Mouse (Mus musculus) midbrain, embryonic 11.5 days (tissue): ENCODE results near the gene Zbp1. TPM values are rescaled to one million over a fixed set of nuclear protein-coding genes. Genes with fewer than 3 reads are reported as not detected.
A peak's percentile ranks its signal among the peaks of the same experiment; 100 is the strongest.

Source experiments
- ATAC-seq: fragments of 200-750 bp; cut with Nextera tagmentation; 2 replicates; pipeline ENCODE4 v1.8.0; 2017; ENCODE audit warnings: moderate TSS enrichment, moderate library complexity; ENCODE audit not compliant: low FRiP score
- DNase-seq: peaks from one replicate; pipeline ENCODE4 v3.0.0; 2015; ENCODE audit warnings: low spot score; ENCODE audit errors: missing footprints
- H3K27ac ChIP-seq: fragments of 300-500 bp; sonication (generic); 2 replicates; pipeline ENCODE4 v1.5.1; 2014; ENCODE audit warnings: low read depth, low read length
- H3K27me3 ChIP-seq: fragments of 300-500 bp; sonication (generic); 2 replicates; pipeline ENCODE4 v1.6.1; 2014; ENCODE audit warnings: mild to moderate bottlenecking, low read length, moderate library complexity, mixed read lengths; ENCODE audit not compliant: control insufficient read depth, insufficient read depth
- H3K36me3 ChIP-seq: fragments of 300-500 bp; sonication (generic); 2 replicates; pipeline ENCODE4 v1.6.1; 2014; ENCODE audit warnings: mild to moderate bottlenecking, low read length, moderate library complexity, mixed read lengths; ENCODE audit not compliant: control insufficient read depth, insufficient read depth
- H3K4me1 ChIP-seq: fragments of 300-500 bp; sonication (generic); 2 replicates; pipeline ENCODE4 v1.6.1; 2014; ENCODE audit warnings: low read length; ENCODE audit not compliant: control insufficient read depth, insufficient read depth
- H3K4me2 ChIP-seq: fragments of 300-500 bp; sonication (generic); 2 replicates; pipeline ENCODE4 v1.6.1; 2014; ENCODE audit warnings: mild to moderate bottlenecking, moderate library complexity
- H3K4me3 ChIP-seq: fragments of 300-500 bp; sonication (generic); 2 replicates; pipeline ENCODE4 v1.5.1; 2014; ENCODE audit warnings: low read depth, low read length
- H3K9ac ChIP-seq: fragments of 300-500 bp; sonication (generic); 2 replicates; pipeline ENCODE4 v1.6.1; 2014; ENCODE audit warnings: low read length
- H3K9me3 ChIP-seq: fragments of 300-500 bp; sonication (generic); 2 replicates; pipeline ENCODE4 v1.6.1; 2016; ENCODE audit warnings: low read length; ENCODE audit not compliant: control insufficient read depth
- WGBS: fragments of 180-500 bp; shearing (Covaris S2); extraction: QIAGEN DNeasy Blood & Tissue Kit; methylation state at CpG from one replicate; pipeline ENCODE4 v1.1.7; 2014; 5-methylcytosine and 5-hydroxymethylcytosine counted together
- polyA plus RNA-seq: library from polyadenylated mRNA; unstranded; fragments of >200 nt; fragmentation: Nextera tagmentation; extraction: Ambion mirVana; gene quantifications from 2 replicates; pipeline ENCODE4 v1.2.1, GENCODE M21; 2014

Zbp1 gene
- polyA plus RNA-seq, 1 experiment from 2014 or later, result 0.55 TPM

GRCm38 (mm10) chr2:173179046-173179445 is 39.7 kb downstream of the Zbp1 start:
- Histone ChIP-seq H3K9ac (no peak overlapping the region), H3K27ac (no peak overlapping the region), H3K27me3 (no peaks in the 10 kb centered on the region), H3K36me3 (no peaks in the 10 kb centered on the region), H3K4me3 (no peak overlapping the region), H3K4me2 (no peak overlapping the region), H3K4me1 (peaks cover 8% of the 10 kb centered on the region), H3K9me3 (0 out of 2 replicates have a peak, but pooled peaks cover 3% of the 10 kb centered on the region)
- ATAC-seq, result no peak
- DNase-seq, result no peak
- 91% methylated on average over 7 of the region's 7 CpGs for WGBS

- WGBS, result 90% methylated on average over 8 of the region's 8 CpGs
- H3K27ac ChIP-seq, result no peak overlapping the region
- peak; percentile 72 for DNase-seq
- H3K4me1 ChIP-seq, result peaks cover 11% of the 10 kb centered on the region
- H3K36me3 ChIP-seq, result no peaks in the 10 kb centered on the region
- H3K9ac ChIP-seq, result no peak overlapping the region
- no peaks in the 10 kb centered on the region for H3K27me3 ChIP-seq
- H3K9me3 ChIP-seq, result 0 out of 2 replicates have a peak, but pooled peaks cover 3% of the 10 kb centered on the region
- ATAC-seq, result no peak
- no peak overlapping the region for H3K4me3 ChIP-seq
- H3K4me2 ChIP-seq, result no peak overlapping the region
These were observed 40.8 kb downstream of the Zbp1 start for GRCm38 (mm10) chr2:173177951-173178350.

- H3K4me2 ChIP-seq, result no peak overlapping the region
- H3K9ac ChIP-seq, result no peak overlapping the region
- H3K9me3 ChIP-seq, result 0 out of 2 replicates have a peak, but pooled peaks cover 3% of the 10 kb centered on the region
- no peak overlapping the region for H3K4me3 ChIP-seq
- no peaks in the 10 kb centered on the region for H3K27me3 ChIP-seq
- 79% methylated on average over 5 of the region's 5 CpGs for WGBS
- DNase-seq, result no peak
- no peak for ATAC-seq
- H3K27ac ChIP-seq, result no peak overlapping the region
- no peaks in the 10 kb centered on the region for H3K36me3 ChIP-seq
- peaks cover 16% of the 10 kb centered on the region for H3K4me1 ChIP-seq
These were observed 41.2 kb downstream of the Zbp1 start for GRCm38 (mm10) chr2:173177481-173177880.

GRCm38 (mm10) chr2:173175703-173176102 is 43.0 kb downstream of the Zbp1 start:
- Histone ChIP-seq H3K27me3 (no peaks in the 10 kb centered on the region; the same call in 1 of the 2 replicates), H3K36me3 (no peaks in the 10 kb centered on the region), H3K9me3 (0 out of 2 replicates have a peak, but pooled peaks cover 3% of the 10 kb centered on the region), H3K4me3 (no peak overlapping the region), H3K4me1 (peaks cover 31% of the 10 kb centered on the region), H3K27ac (no peak overlapping the region), H3K9ac (no peak overlapping the region), H3K4me2 (no peak overlapping the region)
- DNase-seq (no peak), ATAC-seq (no peak)
- WGBS, result 92% methylated on average over 5 of the region's 5 CpGs

GRCm38 (mm10) chr2:173174569-173174968 is 44.2 kb downstream of the Zbp1 start:
- Histone ChIP-seq H3K27me3 (no peaks in the 10 kb centered on the region; the same call in 1 of the 2 replicates), H3K9me3 (0 out of 2 replicates have a peak, but pooled peaks cover 3% of the 10 kb centered on the region), H3K9ac (peak overlapping the region; percentile 70), H3K27ac (peak overlapping the region; percentile 97), H3K4me1 (peaks cover 31% of the 10 kb centered on the region), H3K36me3 (no peaks in the 10 kb centered on the region), H3K4me3 (no peak overlapping the region), H3K4me2 (peak overlapping the region; percentile 60)
- ATAC-seq (peak; percentile 0; the same call in 1 of the 2 replicates), DNase-seq (no peak)
- WGBS, result 57% methylated on average over 1 of the region's 1 CpGs

- 3% methylated on average over 22 of the region's 22 CpGs for WGBS
- peak; percentile 84 for ATAC-seq
- peak overlapping the region; percentile 70 for H3K9ac ChIP-seq
These were observed 44.9 kb downstream of the Zbp1 start for GRCm38 (mm10) chr2:173173521-173174511.

GRCm38 (mm10) chr2:173173008-173173407 is 45.7 kb downstream of the Zbp1 start:
- Histone ChIP-seq H3K9me3 (0 out of 2 replicates have a peak, but pooled peaks cover 3% of the 10 kb centered on the region), H3K27ac (peak overlapping the region; percentile 97), H3K4me3 (no peak overlapping the region), H3K27me3 (no peaks in the 10 kb centered on the region; the same call in 1 of the 2 replicates), H3K4me1 (peaks cover 31% of the 10 kb centered on the region), H3K9ac (no peak overlapping the region), H3K36me3 (no peaks in the 10 kb centered on the region), H3K4me2 (peak overlapping the region; percentile 60)
- peak; percentile 95 for DNase-seq
- WGBS, result 3% methylated on average over 2 of the region's 2 CpGs
- peak; percentile 84 for ATAC-seq

More at GRCm38 (mm10) chr2:173173521-173174511, 44.9 kb downstream of the Zbp1 start:
- Histone ChIP-seq H3K4me3 (peak overlapping the region; percentile 26), H3K36me3 (no peaks in the 10 kb centered on the region), H3K27me3 (no peaks in the 10 kb centered on the region; the same call in 1 of the 2 replicates), H3K27ac (peak overlapping the region; percentile 97), H3K4me1 (peaks cover 31% of the 10 kb centered on the region), H3K4me2 (peak overlapping the region; percentile 60), H3K9me3 (0 out of 2 replicates have a peak, but pooled peaks cover 3% of the 10 kb centered on the region)
- peak; percentile 97 for DNase-seq

GRCm38 (mm10) chr2:173172386-173172785 is 46.3 kb downstream of the Zbp1 start:
- no peak for ATAC-seq
- H3K36me3 ChIP-seq, result no peaks in the 10 kb centered on the region
- H3K4me1 ChIP-seq, result peaks cover 31% of the 10 kb centered on the region
- no peak for DNase-seq
- no peak overlapping the region for H3K4me3 ChIP-seq
- no peaks in the 10 kb centered on the region; the same call in 1 of the 2 replicates for H3K27me3 ChIP-seq
- H3K9me3 ChIP-seq, result 0 out of 2 replicates have a peak, but pooled peaks cover 3% of the 10 kb centered on the region
- WGBS, result 88% methylated on average over 1 of the region's 1 CpGs
- no peak overlapping the region for H3K9ac ChIP-seq
- peak overlapping the region; percentile 97 for H3K27ac ChIP-seq
- H3K4me2 ChIP-seq, result no peak overlapping the region
